Mouse (Mus musculus) adrenal gland, postnatal 36 days (tissue): Measurements from ENCODE around the gene Map3k11. TPM values are rescaled to one million over a fixed set of nuclear protein-coding genes. Genes with fewer than 3 reads are reported as not detected.
"Not testable (repeated sequence)": the region's sequence is repeated elsewhere in the genome, so short reads cannot be mapped to it uniquely, and the experiment has no call there.

ENCODE experiments used
- DNase-seq, 2 experiments: peaks; one replicate each; pipeline ENCODE4 v3.0.0; 2021; ENCODE audit warnings: mixed read lengths in 1 of 2
- total RNA-seq, 2 experiments: library from RNA; stranded (reverse); gene quantifications; 2 replicates each; pipeline ENCODE4 v1.2.3; 2021

Map3k11 gene
- total RNA-seq, 2 experiments from 2014 or later, result 44.7 to 45.8 TPM

GRCm38 (mm10) chr19:5665465-5665864 is 23.1 kb upstream of the Map3k11 start:
- DNase-seq, result no peak

GRCm38 (mm10) chr19:5666386-5666785 is 22.2 kb upstream of the Map3k11 start:
- no peak for DNase-seq

- peak; percentile 37 to 56 for DNase-seq
Measured at GRCm38 (mm10) chr19:5668372-5668771, 20.2 kb upstream of the Map3k11 start.

GRCm38 (mm10) chr19:5680432-5680831 is 8.1 kb upstream of the Map3k11 start:
- DNase-seq, result peak; percentile 58 to 72

- no peak for DNase-seq
Measured at GRCm38 (mm10) chr19:5684236-5684635, 4.3 kb upstream of the Map3k11 start.

GRCm38 (mm10) chr19:5684985-5685384 is 3.6 kb upstream of the Map3k11 start:
- DNase-seq, result no peak

- no peak for DNase-seq
Measured at GRCm38 (mm10) chr19:5685431-5685830, 3.1 kb upstream of the Map3k11 start.

- no peak for DNase-seq
Measured at GRCm38 (mm10) chr19:5685861-5686260, 2.7 kb upstream of the Map3k11 start.

GRCm38 (mm10) chr19:5686437-5686836 is 2.1 kb upstream of the Map3k11 start:
- no peak for DNase-seq

GRCm38 (mm10) chr19:5686954-5687353 is 1.6 kb upstream of the Map3k11 start:
- DNase-seq, result not testable (repeated sequence)

GRCm38 (mm10) chr19:5687738-5688137 is 804 bp upstream of the Map3k11 start:
- no peak for DNase-seq

GRCm38 (mm10) chr19:5689088-5689428 is 516 bp downstream of the Map3k11 start:
- DNase-seq, result no peak

GRCm38 (mm10) chr19:5689565-5690342 is 1.2 kb downstream of the Map3k11 start:
- peak; percentile 93 to 95 for DNase-seq

GRCm38 (mm10) chr19:5690343-5690735 is 1.8 kb downstream of the Map3k11 start:
- DNase-seq, result peak in 1 of 2 experiments; percentile 14

- DNase-seq, result no peak
Measured at GRCm38 (mm10) chr19:5691601-5692000, 3.1 kb downstream of the Map3k11 start.

- peak; percentile 55 to 73 for DNase-seq
Measured at GRCm38 (mm10) chr19:5692086-5692912, 3.8 kb downstream of the Map3k11 start.

GRCm38 (mm10) chr19:5692913-5693396 is 4.4 kb downstream of the Map3k11 start:
- DNase-seq, result no peak

GRCm38 (mm10) chr19:5693801-5694200 is 5.3 kb downstream of the Map3k11 start:
- DNase-seq, result no peak

GRCm38 (mm10) chr19:5695849-5696462 is 7.4 kb downstream of the Map3k11 start:
- DNase-seq, result no peak

- DNase-seq, result no peak
Measured at GRCm38 (mm10) chr19:5704163-5704800, 15.7 kb downstream of the Map3k11 start, which contains the start of gene Kcnk7. Gene Kcnk7, plus strand, starts transcription at chr19:5704367.

- peak in 1 of 2 experiments; percentile 45 for DNase-seq
Measured at GRCm38 (mm10) chr19:5704801-5705571, 16.4 kb downstream of the Map3k11 start.
